Mouse (Mus musculus) kidney, postnatal 4 days (tissue): ENCODE measurements around the gene Prdm5.

Experiments
- DNase-seq, 2 experiments: peaks; one replicate each; pipeline ENCODE4 v3.0.0; 2021; ENCODE audit warnings: mixed read lengths in 2 of 2

Gene Prdm5

DNA sequence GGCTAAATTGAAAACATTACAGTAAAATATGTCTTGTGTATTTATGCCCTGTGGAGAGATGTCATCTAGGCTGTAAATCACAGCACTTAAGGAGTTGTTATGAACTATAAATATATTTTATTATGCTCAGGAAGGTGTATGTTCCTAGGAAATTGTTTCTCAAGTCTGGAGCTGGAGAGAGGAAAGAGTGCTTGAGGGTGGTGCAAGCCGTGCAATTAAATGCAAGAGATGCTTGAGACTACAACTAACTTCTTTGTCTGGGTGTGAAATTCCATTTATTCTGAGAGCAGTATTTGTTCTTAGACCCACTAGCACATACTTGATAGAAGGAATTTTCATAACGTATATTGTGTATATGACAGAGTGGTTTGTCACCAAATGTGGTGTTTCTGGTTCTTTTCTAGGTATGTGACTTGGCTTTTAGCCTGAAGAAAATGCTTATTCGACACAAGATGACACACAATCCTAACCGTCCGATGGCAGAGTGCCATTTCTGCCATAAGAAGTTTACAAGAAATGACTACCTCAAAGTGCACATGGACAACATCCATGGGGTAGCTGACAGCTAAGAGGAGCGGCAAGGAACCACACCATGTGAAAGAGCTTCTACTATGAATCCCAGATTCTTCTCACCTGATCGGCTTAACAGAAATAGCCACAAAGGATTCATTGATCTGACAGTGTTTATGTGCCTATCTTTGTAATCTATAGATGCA is 156.9 kb downstream of the Prdm5 start:
- no peak for DNase-seq

DNA sequence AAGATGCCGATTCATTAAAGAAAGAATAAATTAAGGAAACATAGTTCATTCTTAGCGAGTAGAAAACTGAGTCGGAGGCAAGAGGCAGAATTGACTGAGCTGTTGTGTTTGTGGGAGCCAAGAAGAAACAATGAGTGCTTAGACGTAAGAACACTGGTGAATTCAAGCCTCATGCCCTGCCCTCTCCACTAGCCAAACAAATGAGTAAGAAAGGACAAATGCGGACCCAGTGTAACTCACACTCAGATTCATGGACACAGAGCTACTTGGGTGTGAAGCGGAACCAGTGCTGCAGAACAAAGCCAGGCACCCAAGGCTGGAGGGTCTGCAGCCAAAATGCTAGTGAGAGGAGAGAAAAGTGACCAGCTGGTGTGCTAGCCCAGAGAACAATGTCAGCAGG is 171.7 kb downstream of the Prdm5 start:
- DNase-seq = no peak

DNA sequence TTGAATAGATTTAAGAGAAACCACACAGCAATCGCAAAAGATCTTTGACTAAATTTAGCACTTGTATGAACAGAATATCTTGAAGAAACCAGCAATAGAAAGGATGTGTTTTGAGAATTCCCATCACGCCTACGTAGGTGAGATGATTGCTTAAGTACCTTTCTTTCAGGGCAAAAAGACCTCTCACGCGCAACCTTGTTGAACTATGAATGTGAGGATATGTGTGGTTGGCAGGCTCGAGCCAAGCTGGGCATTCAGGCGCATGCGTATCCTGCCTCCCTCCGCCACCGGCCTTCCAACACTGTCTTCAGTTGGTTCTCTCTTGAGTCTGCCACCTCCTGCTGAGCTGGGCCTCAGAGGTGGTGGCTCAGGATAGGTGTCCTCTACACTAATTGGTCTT is 173.5 kb downstream of the Prdm5 start, which contains the start of gene 4930544G11Rik:
TSS of gene 4930544G11Rik (plus strand) at position 301 of the 400 bp plus-strand sequence.
- DNase-seq = no peak

DNA sequence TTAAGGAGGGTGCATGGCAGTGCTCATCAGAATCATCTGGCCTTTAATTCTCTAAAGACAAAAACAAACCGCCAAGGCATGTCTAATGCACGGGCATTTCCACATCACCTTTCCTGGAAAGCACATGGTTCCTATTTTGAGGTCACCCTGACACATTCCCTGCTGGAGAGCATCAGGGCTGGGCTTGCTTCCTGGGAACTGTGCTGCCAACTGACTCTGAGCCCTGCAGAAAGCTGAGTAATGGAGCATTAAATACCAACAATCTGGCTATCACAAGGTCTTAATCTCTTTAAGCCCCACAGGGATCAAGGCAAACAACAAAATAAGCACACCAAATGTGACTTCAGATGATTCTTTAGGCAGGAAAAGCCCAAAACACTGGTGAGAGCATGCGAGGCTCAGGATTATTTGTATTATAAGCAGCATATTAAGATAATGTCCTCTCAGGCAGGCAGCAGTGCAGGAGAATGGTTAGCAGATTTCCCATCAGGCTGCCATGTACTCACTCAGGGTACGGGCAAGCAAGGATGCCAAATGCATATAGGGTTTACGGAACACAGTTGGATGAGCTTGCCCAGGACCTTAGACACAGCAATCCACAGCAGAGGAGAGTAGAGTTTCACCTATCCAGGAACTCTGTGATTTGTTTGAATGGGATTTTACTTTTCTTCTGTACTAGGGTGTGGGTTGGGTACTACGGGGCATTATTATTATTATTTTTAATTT is 190.8 kb downstream of the Prdm5 start:
- no peak for DNase-seq

DNA sequence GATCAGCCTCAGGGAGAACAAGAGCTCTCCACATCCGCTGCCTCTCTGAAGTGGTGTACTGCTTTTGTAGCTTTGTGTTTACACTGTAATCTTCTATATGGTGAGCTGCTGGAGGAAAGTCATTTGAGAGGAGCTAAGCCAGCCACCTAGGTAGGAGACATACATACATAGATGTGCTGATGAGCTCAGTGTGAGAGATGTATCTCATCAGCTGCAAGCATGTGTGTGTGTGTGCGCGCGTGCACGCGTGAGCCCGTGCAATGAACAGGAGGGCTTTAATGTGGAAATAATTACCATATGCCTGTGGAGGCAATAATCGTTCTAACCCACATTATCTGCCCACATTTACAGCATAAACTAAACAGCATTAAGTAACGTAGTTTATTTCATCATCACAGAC is 191.6 kb downstream of the Prdm5 start:
- no peak for DNase-seq
